Mouse (Mus musculus) heart, embryonic 13.5 days (tissue): Measurements from ENCODE around the gene Sipa1l3. TPM values are rescaled to one million over a fixed set of nuclear protein-coding genes. Genes with fewer than 3 reads are reported as not detected.

Experiments
- ATAC-seq: fragments of 200-750 bp; cut with Nextera tagmentation; 2 replicates; pipeline ENCODE4 v1.8.0; 2017; ENCODE audit warnings: moderate TSS enrichment; ENCODE audit not compliant: insufficient number of reproducible peaks, low FRiP score, low TSS enrichment; ENCODE audit errors: extremely low read depth
- H3K27ac ChIP-seq: fragments of 300-500 bp; sonication (generic); replicated peaks from 2 replicates; pipeline ENCODE4 v1.5.1; 2015; ENCODE audit warnings: moderate library complexity, mild to moderate bottlenecking, inconsistent platforms
- H3K27me3 ChIP-seq: fragments of 300-500 bp; sonication (generic); replicated peaks from 2 replicates; pipeline ENCODE4 v1.6.1; 2015; ENCODE audit warnings: mild to moderate bottlenecking, inconsistent platforms
- H3K36me3 ChIP-seq: fragments of 300-500 bp; sonication (generic); 2 replicates; pipeline ENCODE4 v1.6.1; 2015; ENCODE audit warnings: mild to moderate bottlenecking, inconsistent platforms
- H3K4me1 ChIP-seq: fragments of 300-500 bp; sonication (generic); 2 replicates; pipeline ENCODE4 v1.6.1; 2015; ENCODE audit warnings: inconsistent platforms
- H3K4me2 ChIP-seq: fragments of 300-500 bp; sonication (generic); 2 replicates; pipeline ENCODE4 v1.6.1; 2015; ENCODE audit warnings: inconsistent platforms, mild to moderate bottlenecking, moderate library complexity
- H3K4me3 ChIP-seq: fragments of 300-500 bp; sonication (generic); 2 replicates; pipeline ENCODE4 v1.5.1; 2015; ENCODE audit warnings: moderate library complexity, mild to moderate bottlenecking, inconsistent platforms
- H3K9ac ChIP-seq: fragments of 300-500 bp; sonication (generic); 2 replicates; pipeline ENCODE4 v1.6.1; 2015; ENCODE audit warnings: inconsistent platforms, mild to moderate bottlenecking, moderate library complexity
- H3K9me3 ChIP-seq: fragments of 300-500 bp; sonication (generic); 2 replicates; pipeline ENCODE4 v1.6.1; 2016; ENCODE audit warnings: inconsistent platforms
- WGBS: fragments of 180-500 bp; shearing (Covaris S2); methylation state at CpG from one replicate; pipeline ENCODE4 v1.1.7; 2015; ENCODE audit warnings: mixed read lengths; 5-methylcytosine and 5-hydroxymethylcytosine counted together
- polyA plus RNA-seq: library from polyadenylated mRNA; unstranded; fragments of >200 nt; fragmentation: Nextera tagmentation; extraction: Ambion mirVana; gene quantifications from 2 replicates; pipeline ENCODE4 v1.2.1, GENCODE M21; 2015

Gene Sipa1l3
- polyA plus RNA-seq, 1 experiment from 2014 or later: 4.1 TPM

DNA sequence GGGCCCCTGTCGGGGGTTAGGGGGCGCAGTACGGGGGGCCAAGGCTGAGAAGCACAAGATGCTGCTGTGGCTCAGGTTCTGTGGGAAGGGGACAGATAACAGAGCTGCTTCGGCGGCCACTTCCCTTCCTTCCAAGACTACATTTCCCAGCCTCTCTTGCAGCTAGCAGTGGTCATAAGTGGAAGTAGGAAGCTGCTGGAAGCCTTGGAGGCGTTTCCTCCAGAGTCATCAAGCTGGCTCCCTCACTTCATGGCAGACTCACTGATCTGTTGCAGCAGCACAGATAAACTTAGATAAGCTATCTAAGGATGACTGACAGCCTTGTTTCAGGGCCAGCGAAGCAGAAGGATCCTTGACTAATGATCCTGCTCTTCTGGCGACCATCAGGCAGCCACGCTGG lies 76.6 kb downstream of the Sipa1l3 start:
- H3K4me3 ChIP-seq: peak overlapping the region; percentile 23; the same call in 1 of the 2 replicates
- H3K4me2 ChIP-seq: peak overlapping the region; percentile 47
- no peak for ATAC-seq
- no peak overlapping the region for H3K27ac ChIP-seq
- WGBS: 36% methylated on average over 9 of the region's 9 CpGs
- H3K4me1 ChIP-seq: peaks cover 17% of the 10 kb centered on the region
- no peaks in the 10 kb centered on the region for H3K36me3 ChIP-seq
- H3K9me3 ChIP-seq: peaks cover 4% of the 10 kb centered on the region; the same call in 1 of the 2 replicates
- H3K9ac ChIP-seq: no peak overlapping the region
- peaks cover 97% of the 10 kb centered on the region for H3K27me3 ChIP-seq

DNA sequence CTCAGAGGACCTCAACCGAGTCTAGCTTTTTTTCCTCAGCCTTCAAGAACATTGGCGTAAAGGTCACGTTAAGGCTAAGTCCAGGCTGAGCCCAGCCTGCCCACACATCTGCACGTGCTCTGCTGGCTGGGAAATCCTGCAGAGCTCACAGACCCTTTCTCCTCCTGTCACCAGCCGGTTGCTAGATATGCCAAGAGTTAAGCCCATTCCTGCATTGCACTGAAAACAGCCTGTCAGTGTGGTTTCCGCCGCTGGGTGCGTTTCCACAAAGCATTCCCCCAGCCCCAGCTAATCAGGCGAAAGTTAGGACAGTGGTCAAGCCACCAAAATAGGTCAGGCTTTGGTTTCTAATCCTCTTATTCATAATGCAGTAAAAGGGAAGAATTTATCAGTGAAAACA lies 77.3 kb downstream of the Sipa1l3 start:
- Histone ChIP-seq H3K9me3 (peaks cover 4% of the 10 kb centered on the region; the same call in 1 of the 2 replicates), H3K27me3 (peaks cover 97% of the 10 kb centered on the region), H3K4me1 (peaks cover 22% of the 10 kb centered on the region), H3K9ac (no peak overlapping the region), H3K4me3 (no peak overlapping the region), H3K27ac (no peak overlapping the region), H3K36me3 (no peaks in the 10 kb centered on the region), H3K4me2 (no peak overlapping the region)
- no peak for ATAC-seq
- WGBS: 56% methylated on average over 9 of the region's 9 CpGs

DNA sequence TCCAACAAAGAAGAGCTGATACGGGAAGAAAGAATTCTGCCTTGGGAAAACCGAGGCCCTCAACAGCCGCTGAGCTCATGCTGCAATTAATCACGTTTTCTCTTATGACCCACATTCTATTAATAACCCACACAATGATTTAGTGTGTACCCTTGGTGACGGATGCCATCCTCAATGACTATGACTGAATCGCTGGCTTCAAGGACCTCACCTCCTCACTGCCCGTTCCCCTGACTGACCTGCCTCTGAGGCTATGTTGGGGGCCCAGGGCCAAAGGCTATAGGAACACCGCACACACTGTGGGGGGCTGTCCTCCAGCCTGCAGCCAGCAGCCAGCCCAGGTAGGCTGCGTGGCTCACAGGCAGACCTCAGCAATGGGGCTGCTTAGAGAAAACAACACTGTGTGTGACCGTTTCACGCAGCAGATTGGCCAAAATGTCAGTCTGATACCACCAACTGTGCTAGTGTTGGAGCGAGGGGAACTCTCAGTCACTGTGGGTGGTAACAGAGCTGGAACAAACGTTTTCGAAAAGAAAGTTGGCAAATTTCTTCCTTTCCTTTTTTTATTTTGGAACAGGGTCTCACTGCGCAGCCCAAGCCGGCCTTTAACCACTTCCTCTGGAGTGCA lies 79.7 kb downstream of the Sipa1l3 start:
- Histone ChIP-seq H3K4me2 (no peak overlapping the region), H3K27ac (no peak overlapping the region), H3K27me3 (peaks cover 98% of the 10 kb centered on the region), H3K9me3 (peaks cover 4% of the 10 kb centered on the region; the same call in 1 of the 2 replicates), H3K4me1 (peaks cover 21% of the 10 kb centered on the region), H3K36me3 (no peaks in the 10 kb centered on the region), H3K4me3 (no peak overlapping the region), H3K9ac (no peak overlapping the region)
- ATAC-seq: no peak
- whole genome bisulfite sequencing: 67% methylated on average over 16 of the region's 16 CpGs

DNA sequence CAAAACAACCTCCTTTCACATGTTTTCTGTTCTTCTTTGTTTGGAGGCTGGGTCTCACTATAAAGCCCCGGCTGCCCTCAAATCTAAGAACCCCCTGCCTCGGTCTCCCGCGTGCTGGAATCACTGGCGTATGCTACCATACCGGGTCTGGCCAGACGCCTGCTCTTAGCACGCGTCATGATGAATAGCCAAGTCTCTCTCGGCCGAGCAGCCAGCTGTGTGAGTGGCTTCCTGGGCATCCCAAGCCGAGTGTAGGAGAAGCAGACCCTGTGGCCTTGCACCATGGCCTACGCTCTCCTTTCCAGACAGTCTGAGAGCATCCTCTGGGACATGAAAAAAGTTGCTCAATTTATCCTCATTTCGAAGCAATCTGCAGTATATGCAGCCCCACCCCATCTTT lies 80.2 kb downstream of the Sipa1l3 start:
- no peaks in the 10 kb centered on the region for H3K36me3 ChIP-seq
- H3K4me1 ChIP-seq: peaks cover 20% of the 10 kb centered on the region
- H3K4me2 ChIP-seq: no peak overlapping the region
- no peak overlapping the region for H3K4me3 ChIP-seq
- peaks cover 4% of the 10 kb centered on the region; the same call in 1 of the 2 replicates for H3K9me3 ChIP-seq
- H3K27me3 ChIP-seq: peaks cover 100% of the 10 kb centered on the region
- H3K9ac ChIP-seq: no peak overlapping the region
- no peak for ATAC-seq
- H3K27ac ChIP-seq: no peak overlapping the region
- WGBS: 91% methylated on average over 14 of the region's 14 CpGs

DNA sequence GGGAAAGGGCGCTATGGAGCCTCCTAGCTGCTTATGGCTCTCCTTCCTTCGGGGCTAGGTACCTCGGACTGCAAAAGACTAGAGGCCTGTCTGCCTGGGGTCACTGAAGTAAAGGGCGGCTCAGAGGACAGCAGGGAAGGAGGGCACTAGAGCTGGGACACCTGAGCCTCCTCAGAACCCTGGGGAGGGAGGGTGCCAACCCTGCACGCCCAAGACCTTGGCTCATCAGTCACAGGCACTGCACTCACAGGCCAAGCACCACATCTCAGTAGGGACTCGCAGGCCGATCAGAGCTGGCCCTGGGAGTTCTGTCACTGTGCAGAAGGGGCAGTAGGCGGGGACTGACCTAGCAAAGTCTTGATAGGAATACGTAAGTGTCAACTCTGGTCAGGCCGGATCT lies 81.4 kb downstream of the Sipa1l3 start:
- peaks cover 28% of the 10 kb centered on the region for H3K4me1 ChIP-seq
- no peak overlapping the region for H3K27ac ChIP-seq
- no peak overlapping the region for H3K4me2 ChIP-seq
- 61% methylated on average over 10 of the region's 10 CpGs for whole genome bisulfite sequencing
- ATAC-seq: no peak
- H3K9ac ChIP-seq: no peak overlapping the region
- peaks cover 4% of the 10 kb centered on the region; the same call in 1 of the 2 replicates for H3K9me3 ChIP-seq
- H3K36me3 ChIP-seq: no peaks in the 10 kb centered on the region
- peaks cover 100% of the 10 kb centered on the region for H3K27me3 ChIP-seq
- no peak overlapping the region for H3K4me3 ChIP-seq

DNA sequence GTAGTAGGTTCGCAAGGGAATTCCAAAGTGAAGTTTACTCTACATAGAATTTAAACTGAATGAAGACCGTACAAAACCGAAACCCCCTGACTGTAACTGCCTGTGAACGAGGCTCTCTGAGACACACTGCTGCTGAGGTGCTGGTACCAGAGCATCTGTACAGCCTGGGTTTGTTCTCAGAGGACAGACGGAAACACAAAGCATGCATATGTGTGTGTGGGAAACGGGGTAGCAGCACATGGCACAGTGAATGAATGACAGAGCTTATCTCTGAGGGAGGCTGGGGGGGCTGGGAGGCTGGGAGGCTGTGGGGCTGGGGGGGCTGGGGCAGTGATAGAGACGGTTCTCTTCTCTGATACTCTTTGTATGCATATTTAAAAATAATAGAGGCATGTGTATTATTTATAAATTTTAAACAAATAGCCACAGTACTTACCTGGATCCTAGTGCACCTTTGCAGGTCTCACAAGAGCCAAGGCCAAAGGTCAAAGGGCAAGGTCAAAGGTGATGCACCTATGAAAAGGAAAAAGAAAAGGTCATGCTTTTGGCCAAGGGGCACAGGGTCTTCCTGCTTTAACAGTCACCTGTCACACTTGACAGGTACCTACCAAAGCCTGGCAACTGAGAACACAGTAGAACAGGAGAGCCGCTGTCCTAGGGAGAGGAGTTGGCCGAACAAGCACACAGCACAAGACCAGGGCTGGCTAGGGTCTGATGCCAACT lies 84.0 kb downstream of the Sipa1l3 start:
- Histone ChIP-seq H3K27me3 (peaks cover 100% of the 10 kb centered on the region), H3K9ac (no peak overlapping the region), H3K27ac (no peak overlapping the region), H3K4me1 (peaks cover 35% of the 10 kb centered on the region), H3K9me3 (peaks cover 4% of the 10 kb centered on the region; the same call in 1 of the 2 replicates), H3K4me2 (no peak overlapping the region), H3K36me3 (no peaks in the 10 kb centered on the region), H3K4me3 (no peak overlapping the region)
- WGBS: 81% methylated on average over 9 of the region's 9 CpGs
- ATAC-seq: no peak

DNA sequence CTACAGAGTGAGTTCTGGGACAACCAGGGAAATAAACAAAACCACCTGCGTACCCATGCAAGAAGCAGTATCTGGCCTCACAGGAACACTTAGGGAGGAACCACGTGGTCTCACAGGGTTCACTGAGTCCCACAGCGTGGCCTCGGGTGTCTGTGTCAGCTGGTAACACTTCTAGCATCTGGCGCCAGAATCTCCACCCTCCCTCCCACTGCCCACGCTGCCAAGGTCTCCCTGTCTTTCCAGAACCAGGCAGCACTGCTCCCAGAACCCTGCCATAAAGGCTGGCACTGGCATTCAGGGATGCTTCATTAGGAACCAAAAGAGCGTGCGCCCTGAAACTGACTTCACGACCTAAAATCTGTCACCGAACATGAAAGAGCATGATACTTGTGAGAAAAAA lies 84.7 kb downstream of the Sipa1l3 start:
- Histone ChIP-seq H3K9ac (no peak overlapping the region), H3K4me1 (peaks cover 32% of the 10 kb centered on the region), H3K27ac (no peak overlapping the region), H3K4me2 (no peak overlapping the region), H3K36me3 (no peaks in the 10 kb centered on the region), H3K27me3 (peaks cover 100% of the 10 kb centered on the region), H3K4me3 (no peak overlapping the region), H3K9me3 (peaks cover 4% of the 10 kb centered on the region; the same call in 1 of the 2 replicates)
- ATAC-seq: no peak
- WGBS: 81% methylated on average over 10 of the region's 10 CpGs

DNA sequence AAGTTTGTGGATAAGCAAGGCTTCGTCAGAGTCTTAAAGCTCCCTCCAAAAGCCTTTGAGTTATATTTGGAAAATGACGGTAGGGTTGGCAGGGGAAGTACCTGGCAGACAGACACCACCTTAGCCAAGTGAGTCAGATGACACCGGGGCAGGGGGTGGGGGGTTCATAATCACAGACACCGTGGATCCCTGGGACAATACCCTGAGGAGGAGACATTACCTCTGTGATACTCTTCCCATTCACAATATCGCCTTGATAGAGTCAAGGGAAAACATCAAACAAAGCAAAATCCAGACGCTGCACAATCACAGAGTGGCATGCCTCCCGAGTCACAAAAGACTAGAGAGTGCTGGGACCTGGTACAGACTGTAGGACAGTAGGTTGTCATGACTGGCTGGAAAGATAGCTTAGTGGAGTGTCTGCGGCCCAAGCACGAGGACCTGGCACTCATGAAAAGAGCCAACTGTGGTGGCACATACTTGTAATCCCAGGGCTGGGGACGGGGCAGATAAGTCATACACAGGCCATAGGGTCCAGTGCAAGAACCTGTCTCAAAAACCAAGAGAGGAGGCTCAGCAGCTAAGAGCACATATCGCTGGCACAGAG lies 85.4 kb downstream of the Sipa1l3 start:
- no peak overlapping the region for H3K27ac ChIP-seq
- no peak overlapping the region for H3K4me2 ChIP-seq
- H3K4me1 ChIP-seq: peaks cover 27% of the 10 kb centered on the region
- H3K4me3 ChIP-seq: no peak overlapping the region
- H3K36me3 ChIP-seq: no peaks in the 10 kb centered on the region
- ATAC-seq: no peak
- H3K27me3 ChIP-seq: peaks cover 100% of the 10 kb centered on the region
- peaks cover 2% of the 10 kb centered on the region; the same call in 1 of the 2 replicates for H3K9me3 ChIP-seq
- H3K9ac ChIP-seq: no peak overlapping the region
- WGBS: 63% methylated on average over 11 of the region's 11 CpGs

DNA sequence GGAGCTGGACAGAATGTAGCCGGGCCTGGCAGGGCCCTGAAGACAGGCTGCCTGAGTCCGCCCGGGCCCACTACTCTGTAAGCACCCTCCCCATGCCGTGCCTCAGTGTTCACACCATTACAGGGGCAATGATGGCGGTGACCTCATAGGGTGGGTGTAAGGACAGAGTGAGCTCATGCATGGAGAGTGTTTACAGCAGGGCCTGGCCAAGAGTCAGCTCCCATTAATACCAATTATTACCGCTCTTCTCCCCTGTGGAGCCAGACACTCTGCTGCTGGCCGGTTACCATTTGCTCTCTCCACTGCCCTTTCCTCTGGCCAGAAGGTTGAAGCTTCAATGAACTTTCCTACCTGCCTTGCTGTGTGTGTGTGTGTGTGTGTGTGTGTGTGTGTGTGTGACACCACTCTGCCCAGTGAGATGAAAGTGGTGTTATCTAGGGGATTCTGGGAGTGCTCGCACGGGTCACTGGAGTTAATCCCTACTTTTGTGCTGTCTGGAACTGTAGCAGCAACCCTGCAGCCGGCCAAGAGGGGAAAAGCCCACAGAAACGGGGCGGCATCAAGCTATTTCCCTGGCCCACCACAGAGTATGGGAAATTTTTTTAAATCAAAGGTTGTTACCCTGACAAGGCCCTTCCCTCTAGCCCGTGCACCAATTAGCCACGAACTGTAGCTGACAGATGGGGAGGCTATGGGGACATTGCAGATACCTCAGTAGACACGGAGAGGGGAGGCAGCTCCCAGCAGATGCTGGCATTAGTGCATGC lies 86.1 kb downstream of the Sipa1l3 start:
- Histone ChIP-seq H3K9ac (peak overlapping the region; percentile 10; the same call in 1 of the 2 replicates), H3K9me3 (no peaks in the 10 kb centered on the region), H3K27ac (no peak overlapping the region), H3K36me3 (no peaks in the 10 kb centered on the region), H3K4me2 (no peak overlapping the region), H3K4me3 (no peak overlapping the region), H3K4me1 (peaks cover 27% of the 10 kb centered on the region), H3K27me3 (peaks cover 100% of the 10 kb centered on the region)
- ATAC-seq: no peak; the same call in 1 of the 2 replicates
- 39% methylated on average over 15 of the region's 15 CpGs for WGBS

DNA sequence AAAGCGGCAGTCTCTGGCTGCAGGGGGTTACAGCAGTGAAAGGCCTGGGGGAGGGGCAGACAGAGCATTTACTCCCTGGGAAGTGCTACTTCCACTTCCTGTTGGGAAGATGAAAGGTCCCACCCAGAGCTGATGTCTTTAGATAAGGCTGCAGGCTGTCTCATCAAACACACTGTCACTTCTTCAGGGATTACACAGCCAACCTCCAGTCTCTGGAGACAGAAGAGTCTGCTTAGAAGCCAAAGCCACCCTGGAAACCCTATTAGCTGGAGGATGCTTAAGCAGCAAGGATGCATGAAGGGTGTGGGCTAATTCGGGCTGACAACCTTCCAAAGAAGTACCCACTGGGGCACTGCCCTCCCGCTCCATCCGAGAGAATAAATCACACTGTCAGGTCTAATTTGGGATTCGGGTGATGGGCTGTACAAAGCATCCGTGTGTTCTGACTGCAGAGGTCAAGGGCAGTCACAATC lies 87.7 kb downstream of the Sipa1l3 start:
- Histone ChIP-seq H3K27ac (no peak overlapping the region), H3K4me1 (peaks cover 22% of the 10 kb centered on the region), H3K9ac (no peak overlapping the region), H3K27me3 (peaks cover 100% of the 10 kb centered on the region), H3K9me3 (no peaks in the 10 kb centered on the region), H3K4me3 (no peak overlapping the region), H3K4me2 (no peak overlapping the region), H3K36me3 (no peaks in the 10 kb centered on the region)
- WGBS: 10% methylated on average over 6 of the region's 6 CpGs
- ATAC-seq: no peak

DNA sequence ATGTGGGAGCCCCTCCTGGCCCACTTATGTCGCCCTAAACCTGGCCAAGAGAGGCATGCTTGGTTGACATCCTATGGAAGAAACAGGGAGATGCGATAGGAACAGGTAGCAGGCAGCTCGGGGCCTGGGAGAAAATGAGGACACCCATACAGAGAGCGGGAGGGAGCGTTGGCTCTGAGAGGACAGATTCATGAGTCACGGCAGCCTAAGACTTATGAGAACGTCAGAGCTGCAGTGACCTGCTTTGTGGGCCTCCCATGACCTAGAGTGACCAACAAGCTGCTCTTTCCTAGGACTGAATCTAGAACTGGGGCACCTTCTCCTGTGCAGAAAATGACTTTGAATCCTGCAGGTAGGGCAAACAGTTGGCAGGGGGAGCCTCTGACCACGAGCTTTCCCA lies 92.4 kb downstream of the Sipa1l3 start:
- no peak overlapping the region for H3K27ac ChIP-seq
- WGBS: 80% methylated on average over 8 of the region's 8 CpGs
- no peaks in the 10 kb centered on the region for H3K36me3 ChIP-seq
- peaks cover 98% of the 10 kb centered on the region for H3K27me3 ChIP-seq
- H3K4me2 ChIP-seq: no peak overlapping the region
- peaks cover 29% of the 10 kb centered on the region for H3K4me1 ChIP-seq
- H3K9ac ChIP-seq: no peak overlapping the region
- H3K9me3 ChIP-seq: no peaks in the 10 kb centered on the region
- ATAC-seq: no peak
- no peak overlapping the region for H3K4me3 ChIP-seq
